Mouse (Mus musculus) hindbrain, embryonic 14.5 days (tissue): Measurements from ENCODE around the gene Exoc3l4. TPM values are rescaled to one million over a fixed set of nuclear protein-coding genes. Genes with fewer than 3 reads are reported as not detected.

Experiments used
- ATAC-seq: fragments of 200-750 bp; cut with Nextera tagmentation; 2 replicates; pipeline ENCODE4 v1.8.0; 2017; ENCODE audit warnings: moderate number of reproducible peaks, mild to moderate bottlenecking, moderate TSS enrichment, moderate library complexity; ENCODE audit not compliant: low FRiP score
- DNase-seq: peaks from one replicate; pipeline ENCODE4 v3.0.0-alpha.2; 2015; ENCODE audit warnings: low spot score
- H3K27ac ChIP-seq: fragments of 300-500 bp; sonication (generic); 2 replicates; pipeline ENCODE4 v1.5.1; 2014; ENCODE audit warnings: mild to moderate bottlenecking, moderate library complexity
- H3K27me3 ChIP-seq: fragments of 300-500 bp; sonication (generic); 2 replicates; pipeline ENCODE4 v1.6.1; 2014; ENCODE audit warnings: mild to moderate bottlenecking, low read length, mixed read lengths; ENCODE audit not compliant: control insufficient read depth, insufficient read depth
- H3K36me3 ChIP-seq: fragments of 300-500 bp; sonication (generic); replicated peaks from 2 replicates; pipeline ENCODE4 v1.6.1; 2014; ENCODE audit not compliant: control insufficient read depth, insufficient read depth
- H3K4me1 ChIP-seq: fragments of 300-500 bp; sonication (generic); replicated peaks from 2 replicates; pipeline ENCODE4 v1.6.1; 2014; ENCODE audit warnings: antibody characterized with exemption, low read length, mixed read lengths; ENCODE audit not compliant: control insufficient read depth, insufficient read depth
- H3K4me2 ChIP-seq: fragments of 300-500 bp; sonication (generic); replicated peaks from 2 replicates; pipeline ENCODE4 v1.6.1; 2014; ENCODE audit warnings: mild to moderate bottlenecking, moderate library complexity
- H3K4me3 ChIP-seq: fragments of 300-500 bp; sonication (generic); replicated peaks from 2 replicates; pipeline ENCODE4 v1.5.1; 2014; ENCODE audit warnings: mild to moderate bottlenecking, low read length
- H3K9ac ChIP-seq: fragments of 300-500 bp; sonication (generic); 2 replicates; pipeline ENCODE4 v1.6.1; 2014
- H3K9me3 ChIP-seq: fragments of 300-500 bp; sonication (generic); 2 replicates; pipeline ENCODE4 v1.6.1; 2016; ENCODE audit warnings: low read length; ENCODE audit not compliant: control insufficient read depth
- WGBS: fragments of 180-500 bp; shearing (Covaris S2); extraction: QIAGEN DNeasy Blood & Tissue Kit; methylation state at CpG from one replicate; pipeline ENCODE4 v1.1.7; 2014; 5-methylcytosine and 5-hydroxymethylcytosine counted together
- polyA plus RNA-seq: library from polyadenylated mRNA; unstranded; fragments of >200 nt; fragmentation: Nextera tagmentation; extraction: Ambion mirVana; gene quantifications from 2 replicates; pipeline ENCODE4 v1.2.1, GENCODE M21; 2014

The Exoc3l4 gene
- polyA plus RNA-seq, 1 experiment from 2014 or later = 1.8 TPM

- no peaks in the 10 kb centered on the region for H3K36me3 ChIP-seq
- H3K9me3 ChIP-seq = no peaks in the 10 kb centered on the region
- peaks cover 12% of the 10 kb centered on the region; the same call in 1 of the 2 replicates for H3K4me1 ChIP-seq
- no peak for DNase-seq
- ATAC-seq = no peak
- H3K4me3 ChIP-seq = no peak overlapping the region
- WGBS = 70% methylated on average over 10 of the region's 10 CpGs
- no peak overlapping the region for H3K27ac ChIP-seq
- H3K9ac ChIP-seq = no peak overlapping the region
- H3K27me3 ChIP-seq = peaks cover 18% of the 10 kb centered on the region
- H3K4me2 ChIP-seq = no peak overlapping the region
These were observed 11.9 kb upstream of the Exoc3l4 start for GRCm38 (mm10) chr12:111404880-111405279.

- Histone ChIP-seq H3K4me2 (peak within 1 kb of the TSS; percentile 27), H3K27me3 (peaks cover 18% of the 10 kb centered on the region), H3K9me3 (no peaks in the 10 kb centered on the region), H3K4me3 (peak within 1 kb of the TSS; percentile 10), H3K27ac (no peak within 1 kb of the TSS), H3K4me1 (peaks cover 14% of the 10 kb centered on the region; the same call in 1 of the 2 replicates), H3K9ac (no peak within 1 kb of the TSS), H3K36me3 (no peaks in the 10 kb centered on the region)
- ATAC-seq (no peak), DNase-seq (no peak)
- WGBS = 5% methylated on average over 24 of the region's 24 CpGs
These were observed 10.2 kb upstream of the Exoc3l4 start, which contains the start of gene Lbhd2 for GRCm38 (mm10) chr12:111406622-111407021. Lbhd2 (plus strand) TSS chr12:111406809.

GRCm38 (mm10) chr12:111409583-111409982 is 7.2 kb upstream of the Exoc3l4 start:
- peak; percentile 45 for DNase-seq
- Histone ChIP-seq H3K4me3 (no peak overlapping the region), H3K4me1 (peaks cover 14% of the 10 kb centered on the region; the same call in 1 of the 2 replicates), H3K4me2 (no peak overlapping the region), H3K27ac (no peak overlapping the region), H3K9me3 (no peaks in the 10 kb centered on the region), H3K27me3 (peaks cover 18% of the 10 kb centered on the region), H3K36me3 (no peaks in the 10 kb centered on the region), H3K9ac (no peak overlapping the region)
- ATAC-seq = 0 out of 2 replicates have a peak, but pooled peaks have one; percentile 8
- 7% methylated on average over 5 of the region's 5 CpGs for WGBS

GRCm38 (mm10) chr12:111411631-111412355 is 5.0 kb upstream of the Exoc3l4 start:
- H3K9me3 ChIP-seq = no peaks in the 10 kb centered on the region
- no peak overlapping the region for H3K4me2 ChIP-seq
- no peaks in the 10 kb centered on the region for H3K36me3 ChIP-seq
- WGBS = 81% methylated on average over 8 of the region's 8 CpGs
- no peak for ATAC-seq
- H3K9ac ChIP-seq = no peak overlapping the region
- H3K4me1 ChIP-seq = peaks cover 13% of the 10 kb centered on the region
- H3K4me3 ChIP-seq = no peak overlapping the region
- H3K27ac ChIP-seq = no peak overlapping the region
- H3K27me3 ChIP-seq = peaks cover 12% of the 10 kb centered on the region
- DNase-seq = no peak

GRCm38 (mm10) chr12:111412581-111413284 is 4.1 kb upstream of the Exoc3l4 start:
- no peaks in the 10 kb centered on the region for H3K9me3 ChIP-seq
- H3K27me3 ChIP-seq = peaks cover 2% of the 10 kb centered on the region; the same call in 1 of the 2 replicates
- ATAC-seq (peak; percentile 3; the same call in 1 of the 2 replicates), DNase-seq (no peak)
- peaks cover 13% of the 10 kb centered on the region; the same call in 1 of the 2 replicates for H3K4me1 ChIP-seq
- WGBS = 22% methylated on average over 12 of the region's 12 CpGs
- H3K36me3 ChIP-seq = no peaks in the 10 kb centered on the region
- H3K4me2 ChIP-seq = peak overlapping the region; percentile 38
- H3K27ac ChIP-seq = no peak overlapping the region
- H3K9ac ChIP-seq = peak overlapping the region; percentile 18; the same call in 1 of the 2 replicates
- peak overlapping the region; percentile 13 for H3K4me3 ChIP-seq

GRCm38 (mm10) chr12:111413300-111413699 is 3.5 kb upstream of the Exoc3l4 start:
- no peaks in the 10 kb centered on the region for H3K36me3 ChIP-seq
- peak; percentile 76 for ATAC-seq
- H3K4me3 ChIP-seq = peak overlapping the region; percentile 13
- H3K4me2 ChIP-seq = peak overlapping the region; percentile 38
- no peaks in the 10 kb centered on the region for H3K27me3 ChIP-seq
- H3K9ac ChIP-seq = peak overlapping the region; percentile 18; the same call in 1 of the 2 replicates
- H3K27ac ChIP-seq = no peak overlapping the region
- 1% methylated on average over 21 of the region's 21 CpGs for WGBS
- DNase-seq = peak; percentile 84
- H3K9me3 ChIP-seq = no peaks in the 10 kb centered on the region
- H3K4me1 ChIP-seq = peaks cover 13% of the 10 kb centered on the region; the same call in 1 of the 2 replicates

GRCm38 (mm10) chr12:111419918-111420317 is 3.1 kb downstream of the Exoc3l4 start:
- no peaks in the 10 kb centered on the region for H3K36me3 ChIP-seq
- ATAC-seq = no peak
- no peak overlapping the region for H3K9ac ChIP-seq
- H3K27ac ChIP-seq = no peak overlapping the region
- peaks cover 5% of the 10 kb centered on the region; the same call in 1 of the 2 replicates for H3K4me1 ChIP-seq
- no peak for DNase-seq
- H3K4me2 ChIP-seq = no peak overlapping the region
- H3K4me3 ChIP-seq = no peak overlapping the region
- 84% methylated on average over 5 of the region's 5 CpGs for WGBS
- H3K27me3 ChIP-seq = peaks cover 53% of the 10 kb centered on the region
- no peaks in the 10 kb centered on the region for H3K9me3 ChIP-seq

- no peak overlapping the region for H3K4me2 ChIP-seq
These were observed 4.3 kb downstream of the Exoc3l4 start for GRCm38 (mm10) chr12:111420946-111421709.

More at GRCm38 (mm10) chr12:111420946-111421709, 4.3 kb downstream of the Exoc3l4 start:
- H3K9ac ChIP-seq = no peak overlapping the region
- DNase-seq (no peak), ATAC-seq (no peak)
- no peak overlapping the region for H3K27ac ChIP-seq
- no peaks in the 10 kb centered on the region for H3K36me3 ChIP-seq
- peaks cover 5% of the 10 kb centered on the region; the same call in 1 of the 2 replicates for H3K4me1 ChIP-seq
- no peaks in the 10 kb centered on the region for H3K9me3 ChIP-seq
- 56% methylated on average over 7 of the region's 7 CpGs for WGBS
- no peak overlapping the region for H3K4me3 ChIP-seq
- H3K27me3 ChIP-seq = peaks cover 63% of the 10 kb centered on the region
